Mouse (Mus musculus) MEL (cell line): ENCODE measurements around the gene Fxyd2.

ENCODE experiments used
- BHLHE40 ChIP-seq: IDR thresholded peaks from 2 replicates; pipeline ENCODE4 v1.6.1; 2012; ENCODE audit warnings: low read depth, mild to moderate bottlenecking, inconsistent platforms, low read length, improper control_type of control experiment, borderline replicate concordance
- CTCF ChIP-seq, 3 experiments: IDR thresholded peaks in 2 of 3; conservative IDR thresholded peaks in 1 of 3; 2 replicates each; pipeline ENCODE4 v1.5.1; 2011 to 2012; ENCODE audit warnings: low read length in 3 of 3, low read depth in 2 of 3, mild to moderate bottlenecking in 2 of 3, improper control_type of control experiment in 1 of 3, inconsistent platforms in 1 of 3, mixed read lengths in 1 of 3, moderate library complexity in 1 of 3; ENCODE audit not compliant: control insufficient read depth in 1 of 3, insufficient read depth in 1 of 3, poor library complexity in 1 of 3, severe bottlenecking in 1 of 3
- EP300 ChIP-seq, 2 experiments: IDR thresholded peaks; 2 replicates each; pipeline ENCODE4 v1.6.1; 2011; ENCODE audit warnings: improper control_type of control experiment in 2 of 2, low read length in 2 of 2, low read depth in 1 of 2, mild to moderate bottlenecking in 1 of 2
- GATA1 ChIP-seq: IDR thresholded peaks from 2 replicates; pipeline ENCODE4 v1.6.1; 2011; ENCODE audit warnings: low read depth, low read length, improper control_type of control experiment
- MYB ChIP-seq: IDR thresholded peaks from 2 replicates; pipeline ENCODE4 v1.6.1; 2011; ENCODE audit warnings: mild to moderate bottlenecking, low read depth, low read length, improper control_type of control experiment
- MYC ChIP-seq: IDR thresholded peaks from 2 replicates; pipeline ENCODE4 v1.6.1; 2011; ENCODE audit warnings: low read depth, mild to moderate bottlenecking, low read length, improper control_type of control experiment, moderate library complexity
- NELFE ChIP-seq: IDR thresholded peaks from 2 replicates; pipeline ENCODE4 v1.6.1; 2011; ENCODE audit warnings: low read depth, low read length, improper control_type of control experiment
- POLR2A ChIP-seq, 2 experiments: IDR thresholded peaks; 2 replicates each; pipeline ENCODE4 v1.6.1; 2011 to 2012; ENCODE audit warnings: low read length in 2 of 2, mild to moderate bottlenecking in 2 of 2, control low read depth in 1 of 2, improper control_type of control experiment in 1 of 2, low read depth in 1 of 2, moderate library complexity in 1 of 2; ENCODE audit not compliant: control insufficient read depth in 1 of 2, insufficient read depth in 1 of 2, poor library complexity in 1 of 2
- USF1 ChIP-seq: IDR thresholded peaks from 2 replicates; pipeline ENCODE4 v1.6.1; 2014; ENCODE audit warnings: low read depth, mild to moderate bottlenecking, inconsistent platforms, low read length, improper control_type of control experiment, moderate library complexity
- ZMIZ1 ChIP-seq: IDR thresholded peaks from 2 replicates; pipeline ENCODE4 v1.6.1; 2012; ENCODE audit warnings: low read depth, mild to moderate bottlenecking, inconsistent platforms, low read length, improper control_type of control experiment, moderate library complexity

DNA sequence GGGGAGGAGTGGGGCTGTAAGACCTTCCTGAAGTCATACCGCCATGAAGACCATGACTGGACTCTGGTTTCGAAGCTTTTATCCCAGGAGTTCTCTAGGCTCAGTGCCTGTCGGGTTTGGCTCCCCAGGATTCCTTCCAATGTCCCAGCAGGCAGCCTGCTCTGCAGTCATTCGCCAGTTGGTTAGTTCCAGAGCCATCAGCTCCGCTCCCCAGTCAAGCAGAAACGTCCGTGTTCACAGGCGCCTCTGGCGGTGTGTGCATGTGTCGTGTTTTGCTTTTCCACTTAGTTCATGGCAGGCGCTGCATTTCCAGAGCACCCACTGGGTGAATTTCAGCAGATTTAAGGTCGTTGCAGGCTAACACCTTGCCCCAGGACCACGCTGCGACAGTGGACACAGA is 58.9 kb downstream of the Fxyd2 start:
- TF ChIP-seq USF1, result no peak
- TF ChIP-seq GATA1, result no peak
- no peak for TF ChIP-seq EP300 (IDR thresholded peaks at IDR 0.05; ENCODE audit: low read depth in 1 of 2, low read length in 2 of 2)
- TF ChIP-seq BHLHE40, result no peak
- TF ChIP-seq ZMIZ1, result no peak
- no peak for TF ChIP-seq CTCF (IDR thresholded peaks at IDR 0.05 in 2 of 3, conservative IDR thresholded peaks at IDR 0.05 in 1 of 3; ENCODE audit: control insufficient read depth in 1 of 3, insufficient read depth in 1 of 3, low read depth in 2 of 3, low read length in 3 of 3, poor library complexity in 1 of 3, severe bottlenecking in 1 of 3)
- no peak for TF ChIP-seq MYB
- no peak for TF ChIP-seq MYC
- TF ChIP-seq POLR2A (IDR thresholded peaks at IDR 0.05; ENCODE audit: control insufficient read depth in 1 of 2, insufficient read depth in 1 of 2, low read depth in 1 of 2, low read length in 2 of 2, poor library complexity in 1 of 2), result no peak
- no peak for TF ChIP-seq NELFE
